Mouse (Mus musculus) WW6 (cell line): Measurements from ENCODE around the gene Tsc1.

ENCODE experiments used
- DNase-seq: peaks from one replicate; pipeline ENCODE4 v3.0.0-alpha.2; 2013; ENCODE audit warnings: low read depth, low spot score

Tsc1 gene

GRCm38 (mm10) chr2:28727786-28728404, 86.9 kb downstream of the Tsc1 start:
- DNase-seq = no peak

DNA sequence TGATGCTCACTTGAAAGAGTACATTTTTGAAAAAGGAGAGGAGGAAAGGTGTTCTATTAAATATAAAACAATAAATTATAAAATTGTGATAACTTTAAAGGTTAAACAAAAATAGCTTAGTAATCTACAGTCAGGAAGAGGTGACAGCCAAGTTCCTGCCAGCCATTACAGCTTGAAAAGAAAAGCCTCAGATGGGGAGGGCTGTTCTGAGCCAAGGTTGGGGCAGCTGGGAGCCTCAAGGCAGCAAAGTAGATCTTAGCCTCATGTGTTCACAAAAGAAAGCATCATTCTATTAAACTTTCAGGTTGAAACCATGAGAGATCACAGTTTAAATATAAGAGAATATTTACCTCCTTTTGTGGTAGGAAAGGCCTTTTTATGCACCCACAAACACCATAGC, 89.6 kb downstream of the Tsc1 start:
- DNase-seq = no peak

- DNase-seq = no peak
Measured at GRCm38 (mm10) chr2:28737112-28737511, 96.1 kb downstream of the Tsc1 start.

DNA sequence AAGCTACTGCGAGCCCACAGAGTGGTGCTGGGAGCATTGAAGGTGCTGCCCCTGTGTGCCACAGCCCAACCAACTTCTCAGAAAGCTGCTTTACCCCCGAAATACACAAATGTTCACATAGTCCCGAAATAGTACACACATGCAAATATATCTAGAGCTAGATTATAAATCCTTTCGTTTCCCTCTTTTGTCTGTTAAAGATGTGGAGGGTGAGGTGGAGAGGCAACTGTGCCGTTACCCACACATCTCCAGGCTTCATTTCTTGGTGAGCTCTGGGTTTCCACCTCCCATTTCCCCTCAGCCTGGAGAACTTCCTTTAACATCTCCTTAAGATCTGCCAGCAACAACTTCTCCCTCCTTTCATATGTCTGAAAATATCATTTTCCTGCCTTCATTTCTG, 99.1 kb downstream of the Tsc1 start:
- DNase-seq = no peak
